Mouse (Mus musculus) lung, embryonic 14.5 days (tissue): ENCODE measurements at regions not wholly inside any gene's neighbourhood (a gene's known extent, or its start where the extent isn't known, plus 50 kb on each side); places are given as distances from the start of the nearest gene placed in this dataset.

Source experiments
- ATAC-seq: fragments of 200-750 bp; cut with Nextera tagmentation; 2 replicates; pipeline ENCODE4 v1.8.0; 2017; ENCODE audit warnings: mild to moderate bottlenecking, moderate TSS enrichment, moderate library complexity; ENCODE audit not compliant: insufficient read depth
- DNase-seq: peaks from one replicate; pipeline ENCODE4 v3.0.0-alpha.2; 2015
- H3K27ac ChIP-seq: fragments of 300-500 bp; sonication (generic); 2 replicates; pipeline ENCODE4 v1.5.1; 2014; ENCODE audit warnings: low read depth, mild to moderate bottlenecking, moderate library complexity
- H3K27me3 ChIP-seq: fragments of 300-500 bp; sonication (generic); 2 replicates; pipeline ENCODE4 v1.6.1; 2014; ENCODE audit warnings: low read length, control low read depth; ENCODE audit not compliant: insufficient read depth
- H3K36me3 ChIP-seq: fragments of 300-500 bp; sonication (generic); 2 replicates; pipeline ENCODE4 v1.6.1; 2014; ENCODE audit warnings: control low read depth; ENCODE audit not compliant: insufficient read depth
- H3K4me1 ChIP-seq: fragments of 300-500 bp; sonication (generic); 2 replicates; pipeline ENCODE4 v1.6.1; 2014; ENCODE audit warnings: antibody characterized with exemption, control low read depth; ENCODE audit not compliant: insufficient read depth
- H3K4me2 ChIP-seq: fragments of 300-500 bp; sonication (generic); 2 replicates; pipeline ENCODE4 v1.6.1; 2014; ENCODE audit warnings: mild to moderate bottlenecking
- H3K4me3 ChIP-seq: fragments of 300-500 bp; sonication (generic); 2 replicates; pipeline ENCODE4 v1.5.1; 2014; ENCODE audit warnings: low read depth, low read length
- H3K9ac ChIP-seq: fragments of 300-500 bp; sonication (generic); 2 replicates; pipeline ENCODE4 v1.6.1; 2014
- H3K9me3 ChIP-seq: fragments of 300-500 bp; sonication (generic); 2 replicates; pipeline ENCODE4 v1.6.1; 2016; ENCODE audit warnings: low read depth, low read length, control low read depth
- CTCF ChIP-seq: IDR thresholded peaks from 2 replicates; pipeline ENCODE4 v1.5.1; 2016; ENCODE audit warnings: antibody characterized with exemption, low read depth
- WGBS: fragments of 180-500 bp; shearing (Covaris S2); extraction: QIAGEN DNeasy Blood & Tissue Kit; methylation state at CpG from one replicate; pipeline ENCODE4 v1.1.7; 2014; 5-methylcytosine and 5-hydroxymethylcytosine counted together

DNA sequence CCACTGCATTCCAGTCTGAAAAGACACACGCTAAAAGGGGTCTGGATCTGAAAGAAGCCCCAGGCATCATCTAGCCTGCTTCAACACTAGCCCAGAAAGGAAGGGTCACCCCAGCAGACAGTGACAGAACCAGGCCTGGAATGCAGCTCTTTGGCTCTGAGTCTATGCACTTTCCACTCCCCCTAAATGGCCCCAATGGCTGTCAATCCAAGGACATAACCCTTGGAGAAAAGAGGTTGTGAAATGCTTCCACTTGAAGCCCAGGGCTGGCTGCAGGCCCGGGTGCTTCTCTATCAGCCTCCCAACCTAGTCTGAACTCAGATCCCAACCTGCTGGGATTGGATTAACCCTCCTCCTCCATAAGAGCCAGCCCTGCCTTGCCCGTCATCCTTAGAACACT is 194.6 kb upstream of the Bcl6 start:
- H3K9me3 ChIP-seq: no peaks in the 10 kb centered on the region
- DNase-seq: peak; percentile 35
- no peaks in the 10 kb centered on the region for H3K27me3 ChIP-seq
- TF ChIP-seq CTCF: no peak
- ATAC-seq: no peak
- no peaks in the 10 kb centered on the region for H3K36me3 ChIP-seq
- H3K4me2 ChIP-seq: no peak overlapping the region
- no peak overlapping the region for H3K9ac ChIP-seq
- no peaks in the 10 kb centered on the region for H3K4me1 ChIP-seq
- H3K27ac ChIP-seq: no peak overlapping the region
- no peak overlapping the region for H3K4me3 ChIP-seq
- WGBS: 62% methylated on average over 3 of the region's 3 CpGs

DNA sequence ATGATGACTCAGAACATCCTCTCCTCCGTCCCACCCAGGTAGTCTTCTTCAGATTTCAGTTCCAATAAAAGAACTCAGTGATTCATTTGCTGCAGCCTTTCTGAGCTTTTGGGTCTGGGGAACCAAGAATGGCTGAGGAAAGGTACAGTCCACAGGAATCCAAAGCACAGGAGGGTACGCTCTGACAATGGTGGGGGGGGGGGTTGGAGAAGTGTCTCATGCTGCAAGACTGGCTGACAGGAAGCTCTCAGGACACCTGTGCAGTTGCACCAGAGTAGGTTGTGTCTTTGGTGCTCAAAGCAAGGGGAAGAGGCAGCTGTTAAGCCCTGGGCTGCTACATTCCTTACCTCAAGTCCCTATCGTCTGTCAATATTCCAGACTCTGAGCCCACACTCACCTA is 192.7 kb upstream of the Bcl6 start:
- Histone ChIP-seq H3K27ac (no peak overlapping the region), H3K4me2 (no peak overlapping the region), H3K36me3 (no peaks in the 10 kb centered on the region), H3K27me3 (no peaks in the 10 kb centered on the region), H3K9me3 (no peaks in the 10 kb centered on the region), H3K4me1 (no peaks in the 10 kb centered on the region), H3K9ac (no peak overlapping the region), H3K4me3 (no peak overlapping the region)
- ATAC-seq (no peak), DNase-seq (no peak)
- WGBS: 67% methylated on average over 3 of the region's 3 CpGs
- TF ChIP-seq CTCF: no peak

DNA sequence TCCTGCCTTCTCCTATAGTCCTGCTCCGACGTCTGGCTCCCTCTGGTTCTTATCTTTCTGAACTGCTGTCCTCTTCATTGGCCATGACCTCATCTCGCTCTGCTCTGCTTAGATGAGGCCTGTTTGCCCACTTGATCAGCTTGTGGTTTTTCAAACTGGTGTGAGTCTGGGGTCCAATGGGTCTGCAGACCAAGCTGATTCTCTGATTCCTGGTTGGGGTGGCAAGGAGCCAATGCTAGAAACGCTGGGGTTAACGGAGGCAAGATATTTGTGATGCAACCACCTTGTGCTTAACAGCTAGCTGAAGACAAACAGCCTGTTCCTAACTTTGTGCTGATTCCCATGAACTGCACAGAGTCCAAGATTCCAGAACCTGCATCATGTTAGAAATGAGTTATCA is 192.0 kb upstream of the Bcl6 start:
- H3K36me3 ChIP-seq: no peaks in the 10 kb centered on the region
- no peaks in the 10 kb centered on the region for H3K4me1 ChIP-seq
- WGBS: 60% methylated on average over 5 of the region's 5 CpGs
- DNase-seq (no peak), ATAC-seq (no peak)
- no peak for TF ChIP-seq CTCF
- no peaks in the 10 kb centered on the region for H3K9me3 ChIP-seq
- no peak overlapping the region for H3K27ac ChIP-seq
- no peak overlapping the region for H3K9ac ChIP-seq
- no peak overlapping the region for H3K4me3 ChIP-seq
- no peaks in the 10 kb centered on the region for H3K27me3 ChIP-seq
- no peak overlapping the region for H3K4me2 ChIP-seq

DNA sequence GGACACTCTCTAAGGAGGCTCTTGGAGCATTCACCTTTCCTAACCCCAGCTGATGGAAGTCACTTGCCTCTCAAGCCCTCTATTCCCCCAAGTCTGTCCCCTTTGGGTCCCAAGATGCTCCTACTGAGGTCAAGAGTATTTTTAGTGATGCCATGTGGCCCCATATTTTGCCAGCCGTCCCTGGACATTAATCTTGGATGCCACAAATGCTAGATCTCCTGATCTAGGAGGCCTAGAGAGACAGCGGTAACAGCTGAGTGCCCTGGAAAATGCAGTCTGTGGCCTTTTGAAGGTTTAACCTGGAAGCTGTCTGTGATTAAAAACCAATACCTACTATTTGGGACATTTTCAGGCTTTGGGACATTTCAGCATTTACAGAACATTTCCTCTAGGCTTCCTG is 188.9 kb upstream of the Bcl6 start:
- H3K27ac ChIP-seq: no peak overlapping the region
- H3K9ac ChIP-seq: no peak overlapping the region
- 83% methylated on average over 2 of the region's 2 CpGs for WGBS
- H3K4me2 ChIP-seq: no peak overlapping the region
- no peak for TF ChIP-seq CTCF
- H3K4me1 ChIP-seq: no peaks in the 10 kb centered on the region
- no peaks in the 10 kb centered on the region for H3K27me3 ChIP-seq
- H3K4me3 ChIP-seq: no peak overlapping the region
- DNase-seq: no peak
- no peaks in the 10 kb centered on the region for H3K9me3 ChIP-seq
- H3K36me3 ChIP-seq: no peaks in the 10 kb centered on the region
- ATAC-seq: no peak

DNA sequence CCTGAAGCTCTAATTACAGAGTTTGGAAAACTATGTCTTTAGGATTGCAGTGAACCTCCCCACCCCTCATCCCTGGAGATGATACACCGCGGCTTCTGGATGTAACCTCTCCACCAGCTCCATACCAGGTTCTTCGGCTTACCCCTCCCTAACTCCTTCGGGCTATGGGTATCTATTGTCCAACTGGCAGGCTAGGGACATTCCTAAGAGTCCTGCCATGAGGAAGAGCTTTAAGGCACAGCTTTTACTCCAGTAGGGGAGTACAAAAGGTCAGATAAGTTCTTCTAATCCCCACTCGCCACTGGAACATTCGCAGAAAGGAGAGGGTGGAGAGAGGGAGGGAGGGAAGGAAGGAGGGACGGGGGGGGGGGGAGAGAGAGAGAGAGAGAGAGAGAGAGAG is 188.5 kb upstream of the Bcl6 start:
- no peak for TF ChIP-seq CTCF
- no peaks in the 10 kb centered on the region for H3K36me3 ChIP-seq

DNA sequence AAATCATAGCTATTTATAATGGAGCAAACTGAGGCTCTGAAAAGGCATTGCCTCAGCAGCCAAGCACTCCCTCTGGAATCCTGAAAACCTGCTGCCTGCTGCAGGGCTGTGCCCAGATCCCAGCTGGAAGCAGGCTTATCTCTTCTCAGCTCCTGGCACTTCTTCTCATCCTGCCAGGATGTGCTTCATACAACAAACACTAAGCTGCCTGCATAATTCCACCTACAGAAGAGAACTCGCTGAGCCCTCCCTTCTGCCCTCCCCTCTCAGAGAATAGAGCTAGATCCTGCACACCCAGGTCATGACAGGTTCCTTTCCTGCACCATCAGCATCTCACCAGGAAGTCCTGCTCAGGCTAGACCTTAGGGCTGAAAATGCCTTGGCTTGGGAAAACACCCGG is 187.4 kb upstream of the Bcl6 start:
- DNase-seq (no peak), ATAC-seq (no peak)
- Histone ChIP-seq H3K4me2 (no peak overlapping the region), H3K4me1 (no peaks in the 10 kb centered on the region), H3K27ac (no peak overlapping the region), H3K36me3 (no peaks in the 10 kb centered on the region), H3K27me3 (no peaks in the 10 kb centered on the region), H3K9me3 (no peaks in the 10 kb centered on the region), H3K4me3 (no peak overlapping the region), H3K9ac (no peak overlapping the region)
- TF ChIP-seq CTCF: no peak
- WGBS: 39% methylated on average over 2 of the region's 2 CpGs

More for the DNA sequence above, 188.5 kb upstream of the Bcl6 start:
- Histone ChIP-seq H3K9ac (no peak overlapping the region), H3K9me3 (no peaks in the 10 kb centered on the region), H3K27me3 (no peaks in the 10 kb centered on the region), H3K4me3 (no peak overlapping the region), H3K27ac (no peak overlapping the region), H3K4me2 (no peak overlapping the region), H3K4me1 (no peaks in the 10 kb centered on the region)
- DNase-seq (no peak), ATAC-seq (no peak)
- WGBS: 71% methylated on average over 7 of the region's 7 CpGs

DNA sequence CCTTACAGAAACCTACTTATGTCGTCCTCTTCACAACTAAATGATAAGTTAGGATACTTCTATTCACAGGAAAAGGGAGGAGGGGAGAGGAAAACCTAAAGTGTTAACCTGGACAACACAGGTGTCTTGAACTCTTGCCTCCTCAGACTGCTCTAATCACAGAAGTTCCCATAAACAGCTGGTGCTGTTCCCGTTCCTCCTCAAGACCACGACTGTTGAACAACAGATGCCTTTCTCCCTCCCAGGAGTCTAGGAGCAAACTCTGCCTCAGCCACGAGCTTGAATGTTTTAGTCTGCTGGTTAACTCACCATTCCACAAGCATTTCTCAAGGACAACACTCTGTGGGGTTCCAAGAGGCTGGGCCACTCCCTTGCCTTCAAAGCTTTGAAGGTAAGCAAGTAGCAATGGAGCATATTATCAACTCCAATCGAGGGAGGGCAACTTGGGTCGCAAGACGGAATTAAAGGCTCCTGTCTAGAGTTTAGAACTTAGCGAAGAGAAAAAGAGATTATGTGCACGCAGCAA is 186.6 kb upstream of the Bcl6 start:
- Histone ChIP-seq H3K27me3 (no peaks in the 10 kb centered on the region), H3K9ac (no peak overlapping the region), H3K4me3 (no peak overlapping the region), H3K36me3 (no peaks in the 10 kb centered on the region), H3K9me3 (no peaks in the 10 kb centered on the region), H3K4me2 (no peak overlapping the region), H3K27ac (no peak overlapping the region), H3K4me1 (no peaks in the 10 kb centered on the region)
- DNase-seq: no peak
- TF ChIP-seq CTCF: no peak
- ATAC-seq: no peak
- 65% methylated on average over 9 of the region's 9 CpGs for WGBS

DNA sequence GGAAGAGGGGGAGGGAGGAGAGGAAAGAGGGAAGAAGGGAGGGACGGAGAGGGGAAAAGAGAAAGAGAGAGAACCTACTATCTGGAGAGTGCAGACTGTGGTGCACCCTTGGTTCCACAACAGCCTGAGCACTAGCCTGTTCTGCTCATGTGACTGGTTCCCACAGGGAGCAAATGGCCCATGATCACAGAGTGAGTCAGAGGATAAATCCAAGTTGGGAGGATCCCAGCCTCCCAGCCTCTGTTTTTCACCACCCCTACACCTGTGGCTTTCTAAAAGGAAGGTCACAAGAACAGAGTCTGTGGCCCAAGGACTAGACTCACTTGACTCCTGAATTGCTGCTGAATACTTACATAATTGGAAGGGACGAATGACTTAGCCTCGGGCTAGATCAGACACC is 185.9 kb upstream of the Bcl6 start:
- Histone ChIP-seq H3K27me3 (no peaks in the 10 kb centered on the region), H3K27ac (no peak overlapping the region), H3K9ac (no peak overlapping the region), H3K9me3 (no peaks in the 10 kb centered on the region), H3K4me2 (no peak overlapping the region), H3K4me3 (no peak overlapping the region), H3K4me1 (no peaks in the 10 kb centered on the region), H3K36me3 (no peaks in the 10 kb centered on the region)
- ATAC-seq (no peak), DNase-seq (no peak)
- TF ChIP-seq CTCF: no peak
- 68% methylated on average over 3 of the region's 3 CpGs for WGBS
